Mouse (Mus musculus) stomach, embryonic 14.5 days (tissue): ENCODE data around the gene Syngap1. TPM values are rescaled to one million over a fixed set of nuclear protein-coding genes. Genes with fewer than 3 reads are reported as not detected.
A peak's percentile ranks its signal among the peaks of the same experiment; 100 is the strongest.
"Not testable (repeated sequence)": the region's sequence is repeated elsewhere in the genome, so short reads cannot be mapped to it uniquely, and the experiment has no call there.

ENCODE experiments used
- ATAC-seq: fragments of 200-750 bp; cut with Nextera tagmentation; 2 replicates; pipeline ENCODE4 v1.8.0; 2017; ENCODE audit warnings: low read depth, moderate TSS enrichment; ENCODE audit not compliant: insufficient number of reproducible peaks, insufficient read depth, low FRiP score
- H3K27ac ChIP-seq: fragments of 300-500 bp; sonication (generic); 2 replicates; pipeline ENCODE4 v1.5.1; 2014; ENCODE audit warnings: mild to moderate bottlenecking, low read length, moderate library complexity, mixed read lengths
- H3K27me3 ChIP-seq: fragments of 300-500 bp; sonication (generic); 2 replicates; pipeline ENCODE4 v1.6.1; 2014; ENCODE audit warnings: low read length, control low read depth, mixed read lengths; ENCODE audit not compliant: control insufficient read depth, insufficient read depth
- H3K36me3 ChIP-seq: fragments of 300-500 bp; sonication (generic); 2 replicates; pipeline ENCODE4 v1.6.1; 2014; ENCODE audit warnings: mild to moderate bottlenecking, control low read depth, low read length, moderate library complexity, mixed read lengths; ENCODE audit not compliant: control insufficient read depth, insufficient read depth
- H3K4me1 ChIP-seq: fragments of 300-500 bp; sonication (generic); 2 replicates; pipeline ENCODE4 v1.6.1; 2014; ENCODE audit warnings: low read length, control low read depth, mixed read lengths; ENCODE audit not compliant: control insufficient read depth, insufficient read depth
- H3K4me2 ChIP-seq: fragments of 300-500 bp; sonication (generic); replicated peaks from 2 replicates; pipeline ENCODE4 v1.6.1; 2014; ENCODE audit warnings: low read depth, low read length, control low read depth
- H3K4me3 ChIP-seq: fragments of 300-500 bp; sonication (generic); 2 replicates; pipeline ENCODE4 v1.5.1; 2014; ENCODE audit warnings: low read depth, low read length, control low read depth
- H3K9ac ChIP-seq: fragments of 300-500 bp; sonication (generic); replicated peaks from 2 replicates; pipeline ENCODE4 v1.6.1; 2014; ENCODE audit warnings: low read depth, mild to moderate bottlenecking, control low read depth, low read length, moderate library complexity, mixed read lengths
- H3K9me3 ChIP-seq: fragments of 300-500 bp; sonication (generic); 2 replicates; pipeline ENCODE4 v1.6.1; 2016; ENCODE audit warnings: low read depth, low read length, control low read depth; ENCODE audit not compliant: control insufficient read depth
- WGBS: fragments of 180-500 bp; shearing (Covaris S2); extraction: QIAGEN DNeasy Blood & Tissue Kit; methylation state at CpG from one replicate; pipeline ENCODE4 v1.1.7; 2014; 5-methylcytosine and 5-hydroxymethylcytosine counted together
- polyA plus RNA-seq: library from polyadenylated mRNA; unstranded; fragments of >200 nt; fragmentation: Nextera tagmentation; extraction: Ambion mirVana; gene quantifications from 2 replicates; pipeline ENCODE4 v1.2.1, GENCODE M21; 2014

Gene Syngap1
- polyA plus RNA-seq, 1 experiment from 2014 or later, result 3.0 TPM

- ATAC-seq, result no peak
- WGBS, result 41% methylated on average over 1 of the region's 1 CpGs
- no peaks in the 10 kb centered on the region for H3K4me1 ChIP-seq
- H3K9ac ChIP-seq, result no peak overlapping the region
- no peak overlapping the region for H3K27ac ChIP-seq
- no peak overlapping the region for H3K4me3 ChIP-seq
- H3K9me3 ChIP-seq, result no peaks in the 10 kb centered on the region
- no peak overlapping the region for H3K4me2 ChIP-seq
- H3K36me3 ChIP-seq, result no peaks in the 10 kb centered on the region
- H3K27me3 ChIP-seq, result no peaks in the 10 kb centered on the region
These were observed 25.8 kb upstream of the Syngap1 start for GRCm38 (mm10) chr17:26915248-26915647.

GRCm38 (mm10) chr17:26916711-26917482 lies 24.2 kb upstream of the Syngap1 start, which contains the start of gene Kifc5b:
Gene Kifc5b, plus strand, starts transcription at chr17:26917091.
- peak within 1 kb of the TSS; percentile 61; the same call in 1 of the 2 replicates for H3K27ac ChIP-seq
- H3K4me1 ChIP-seq, result no peaks in the 10 kb centered on the region
- peak within 1 kb of the TSS; percentile 48 for H3K9ac ChIP-seq
- H3K36me3 ChIP-seq, result no peaks in the 10 kb centered on the region
- H3K4me3 ChIP-seq, result peak within 1 kb of the TSS; percentile 63
- H3K27me3 ChIP-seq, result no peaks in the 10 kb centered on the region
- H3K4me2 ChIP-seq, result peak within 1 kb of the TSS; percentile 51
- no peaks in the 10 kb centered on the region for H3K9me3 ChIP-seq
- peak; percentile 99 for ATAC-seq
- WGBS, result under 1% methylated on average over 60 of the region's 72 CpGs

GRCm38 (mm10) chr17:26917560-26917959 lies 23.5 kb upstream of the Syngap1 start:
- not testable (repeated sequence) for H3K4me1 ChIP-seq, H3K27ac ChIP-seq, H3K9me3 ChIP-seq, ATAC-seq, H3K27me3 ChIP-seq, H3K36me3 ChIP-seq
- Histone ChIP-seq H3K4me3 (peak overlapping the region; percentile 63), H3K9ac (peak overlapping the region; percentile 48), H3K4me2 (peak overlapping the region; percentile 51)
- 2% methylated on average over 12 of the region's 12 CpGs for WGBS

GRCm38 (mm10) chr17:26918343-26918742 lies 22.7 kb upstream of the Syngap1 start:
- Histone ChIP-seq H3K9ac (no peak overlapping the region), H3K27ac (no peak overlapping the region), H3K4me2 (peak overlapping the region; percentile 51; the same call in 1 of the 2 replicates), H3K27me3 (no peaks in the 10 kb centered on the region), H3K4me1 (no peaks in the 10 kb centered on the region), H3K9me3 (no peaks in the 10 kb centered on the region), H3K36me3 (no peaks in the 10 kb centered on the region), H3K4me3 (peak overlapping the region; percentile 63; the same call in 1 of the 2 replicates)
- no peak for ATAC-seq
- WGBS, result 69% methylated on average over 2 of the region's 2 CpGs

- not testable (repeated sequence) for H3K36me3 ChIP-seq, H3K4me2 ChIP-seq, H3K27me3 ChIP-seq, H3K27ac ChIP-seq, H3K4me3 ChIP-seq, H3K9me3 ChIP-seq, ATAC-seq, H3K9ac ChIP-seq, H3K4me1 ChIP-seq
- 55% methylated on average over 2 of the region's 2 CpGs for WGBS
These were observed 21.5 kb upstream of the Syngap1 start for GRCm38 (mm10) chr17:26919516-26919915.

- not testable (repeated sequence) for H3K4me3 ChIP-seq, H3K9me3 ChIP-seq, H3K9ac ChIP-seq, H3K36me3 ChIP-seq, H3K4me2 ChIP-seq, ATAC-seq, H3K4me1 ChIP-seq, H3K27me3 ChIP-seq, H3K27ac ChIP-seq
- 86% methylated on average over 5 of the region's 6 CpGs for WGBS
These were observed 18.7 kb upstream of the Syngap1 start for GRCm38 (mm10) chr17:26922368-26922767.

- H3K4me1 ChIP-seq, H3K27me3 ChIP-seq, H3K27ac ChIP-seq, H3K4me3 ChIP-seq, H3K9me3 ChIP-seq, ATAC-seq, H3K9ac ChIP-seq, H3K4me2 ChIP-seq: not testable (repeated sequence)
- WGBS, result 96% methylated on average over 9 of the region's 9 CpGs
- H3K36me3 ChIP-seq, result peaks cover 17% of the 10 kb centered on the region
These were observed 15.6 kb upstream of the Syngap1 start for GRCm38 (mm10) chr17:26925414-26925813.

GRCm38 (mm10) chr17:26931795-26932194 lies 9.3 kb upstream of the Syngap1 start:
- not testable (repeated sequence) for H3K4me2 ChIP-seq, H3K27ac ChIP-seq, H3K4me1 ChIP-seq, H3K27me3 ChIP-seq, H3K9ac ChIP-seq, H3K9me3 ChIP-seq, ATAC-seq, H3K4me3 ChIP-seq
- peaks cover 26% of the 10 kb centered on the region for H3K36me3 ChIP-seq
- WGBS, result 67% methylated on average over 7 of the region's 7 CpGs
